Mouse (Mus musculus) mouse trophoblast stem cell (cell line): ENCODE results near the gene Kcnk15.

ENCODE experiments used
- in situ Hi-C, 2 experiments: fragments of 300-500 bp; cut with MseI, MboI; formaldehyde crosslinking; loops; 2 replicates in 1 of 2; 3 replicates in 1 of 2; pipeline ENCODE4 v1.15.1; 2025

Gene Kcnk15

DNA sequence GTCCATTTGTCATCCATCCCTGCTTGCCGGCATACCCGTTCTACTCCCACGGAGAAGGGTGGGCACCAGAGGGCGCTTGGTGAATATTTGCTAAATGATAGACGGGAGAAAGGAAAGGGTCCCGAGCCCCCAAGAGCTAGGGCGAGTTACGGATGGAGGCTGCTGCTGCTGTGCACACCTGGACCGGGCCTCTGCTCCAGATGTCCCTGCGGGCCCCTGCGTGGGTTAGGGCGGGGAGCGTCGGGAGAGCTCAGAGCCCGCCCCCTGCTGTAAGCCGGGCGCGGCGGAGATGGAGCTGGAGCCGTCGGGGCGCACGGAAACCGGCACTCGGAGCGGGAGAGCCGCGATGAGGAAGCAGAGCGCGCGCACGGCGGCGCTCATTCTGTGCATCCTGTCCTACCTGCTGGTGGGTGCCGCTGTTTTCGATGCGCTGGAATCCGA is at the start of gene Kcnk15:
Kcnk15 (plus strand) TSS at position 191 of the 441 bp plus-strand sequence.
- in situ Hi-C loops, result no loop called here

- in situ Hi-C loops, result no loop called here
Measured at GRCm38 (mm10) chr2:163803838-163804237, 49.6 kb upstream of the Kcnk15 start.

GRCm38 (mm10) chr2:163809166-163809565 is 44.3 kb upstream of the Kcnk15 start:
- in situ Hi-C loops, result no loop called here

DNA sequence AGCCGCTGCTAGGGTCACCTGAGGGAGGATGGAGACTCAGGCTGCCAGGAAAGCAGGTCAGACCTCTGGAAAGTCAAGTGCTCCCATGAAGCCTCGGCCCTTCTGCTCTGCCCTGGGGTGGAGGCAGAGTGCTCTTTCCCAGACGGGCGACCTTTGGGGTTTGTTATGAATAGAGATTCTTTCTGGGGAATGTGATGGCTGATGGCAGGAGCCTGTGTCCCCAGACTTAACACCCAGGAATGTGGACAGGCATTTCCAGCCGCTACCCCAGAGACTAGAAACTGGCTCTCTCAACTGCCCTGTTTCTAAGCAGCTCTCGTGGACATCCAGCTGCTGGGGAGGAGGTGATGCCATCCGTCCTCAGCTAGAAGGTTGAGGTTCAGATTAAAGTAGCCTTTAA is 43.7 kb upstream of the Kcnk15 start:
- in situ Hi-C loops, result no loop called here

GRCm38 (mm10) chr2:163813077-163813476 is 40.4 kb upstream of the Kcnk15 start:
- in situ Hi-C loops, result no loop called here

- in situ Hi-C loops, result no loop called here
Measured at GRCm38 (mm10) chr2:163814739-163815465, 38.5 kb upstream of the Kcnk15 start.

DNA sequence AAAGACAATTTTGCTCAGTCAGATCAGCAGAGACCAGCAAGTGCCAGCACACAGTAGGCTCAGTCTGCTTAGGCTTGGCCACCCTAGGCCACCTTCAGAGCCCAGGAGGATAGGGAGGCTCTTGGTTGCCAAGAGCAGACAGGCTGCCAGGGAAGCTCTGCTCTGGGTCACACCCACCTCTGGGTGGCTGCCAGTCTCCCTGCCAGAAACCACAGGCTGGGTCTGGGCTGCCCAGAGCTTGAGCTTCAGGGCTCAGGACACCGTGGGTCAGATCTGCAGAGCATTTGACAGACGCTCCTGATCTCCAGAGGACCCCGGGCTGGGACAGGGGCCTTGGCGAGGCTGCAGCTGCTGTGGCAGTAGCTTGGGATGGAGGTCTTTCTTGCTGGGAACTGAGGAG is 32.8 kb upstream of the Kcnk15 start, which contains the start of gene Ccn5:
Ccn5 (plus strand) TSS at position 255 of the 400 bp plus-strand sequence.
- in situ Hi-C loops, result no loop called here

GRCm38 (mm10) chr2:163823248-163823647 is 30.2 kb upstream of the Kcnk15 start:
- in situ Hi-C loops, result no loop called here

DNA sequence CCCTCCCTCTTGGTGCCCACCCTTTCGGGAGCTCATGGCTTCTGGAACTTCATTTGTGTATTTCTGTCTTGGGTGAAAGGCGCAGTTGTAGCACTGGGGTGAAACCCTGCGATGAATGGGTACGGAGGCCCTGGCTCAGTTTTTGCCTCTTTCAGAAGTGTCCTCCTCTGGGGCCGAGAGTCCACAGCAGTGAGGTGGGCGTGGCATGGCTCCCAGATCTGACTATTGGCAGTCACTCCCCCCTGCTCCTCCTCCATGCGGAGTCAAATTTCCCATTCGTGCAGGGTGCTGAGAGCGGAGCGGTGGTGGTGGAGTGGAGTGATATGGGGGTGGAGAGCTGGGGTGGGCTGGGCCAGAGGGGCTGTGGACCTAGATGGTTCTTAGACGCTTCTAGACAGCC is 29.7 kb upstream of the Kcnk15 start:
- in situ Hi-C loops, result no loop called here

DNA sequence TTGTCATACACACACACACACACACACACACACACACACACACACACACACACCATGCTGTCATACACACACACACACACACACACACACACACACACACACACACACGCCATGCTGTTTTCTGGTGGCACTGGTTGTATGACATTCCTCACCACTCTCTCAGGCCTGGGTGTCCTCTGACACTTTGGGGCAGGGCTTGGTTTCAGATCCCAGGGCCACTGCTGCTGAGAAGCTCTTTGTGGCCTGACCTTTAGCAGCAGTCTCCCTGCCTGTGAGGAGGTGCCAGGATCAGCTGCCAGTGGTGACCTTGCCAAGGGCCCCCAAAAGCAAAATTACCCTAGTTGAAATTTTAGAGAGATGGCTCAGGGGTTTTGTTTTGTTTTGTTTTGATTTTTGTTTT is 27.6 kb upstream of the Kcnk15 start:
- in situ Hi-C loops, result no loop called here

DNA sequence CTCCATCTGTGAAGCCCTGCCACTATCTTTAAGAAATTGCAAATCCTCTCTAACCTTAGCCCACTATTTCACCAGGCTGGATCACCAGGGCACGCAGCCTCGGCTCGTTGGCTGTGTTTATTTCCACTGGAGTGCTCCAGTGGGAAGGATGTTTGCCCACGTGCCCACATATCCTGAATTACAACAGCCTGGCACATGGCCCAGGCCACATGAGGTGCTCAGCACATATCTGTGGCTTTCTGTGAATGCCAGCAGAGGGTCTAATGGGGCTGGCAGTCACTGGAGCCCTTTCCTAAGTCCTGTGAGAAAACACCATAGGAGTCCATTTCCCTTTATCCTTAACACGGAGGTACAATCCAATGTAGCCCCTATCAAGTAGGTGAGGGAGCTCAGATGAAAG is 27.0 kb upstream of the Kcnk15 start:
- in situ Hi-C loops, result no loop called here

DNA sequence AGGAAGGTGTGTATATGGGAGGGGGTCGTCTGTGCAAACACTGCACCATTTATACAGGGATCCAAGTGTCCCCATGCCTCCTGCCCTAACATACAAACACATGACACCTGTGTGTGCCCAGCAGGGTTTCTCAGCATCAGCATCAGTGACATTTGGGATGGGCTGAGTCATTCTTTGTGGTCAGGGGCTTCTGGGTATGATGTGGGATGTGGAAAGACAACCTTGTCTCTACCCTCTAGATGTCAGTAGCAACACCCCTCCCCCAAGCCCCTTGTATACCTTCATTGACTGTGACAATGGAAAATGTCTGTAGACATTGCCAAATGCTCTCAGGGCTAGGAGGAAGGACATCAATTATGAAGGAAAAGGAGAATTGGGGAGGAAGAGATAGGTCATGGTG is 22.3 kb upstream of the Kcnk15 start:
- in situ Hi-C loops, result no loop called here

DNA sequence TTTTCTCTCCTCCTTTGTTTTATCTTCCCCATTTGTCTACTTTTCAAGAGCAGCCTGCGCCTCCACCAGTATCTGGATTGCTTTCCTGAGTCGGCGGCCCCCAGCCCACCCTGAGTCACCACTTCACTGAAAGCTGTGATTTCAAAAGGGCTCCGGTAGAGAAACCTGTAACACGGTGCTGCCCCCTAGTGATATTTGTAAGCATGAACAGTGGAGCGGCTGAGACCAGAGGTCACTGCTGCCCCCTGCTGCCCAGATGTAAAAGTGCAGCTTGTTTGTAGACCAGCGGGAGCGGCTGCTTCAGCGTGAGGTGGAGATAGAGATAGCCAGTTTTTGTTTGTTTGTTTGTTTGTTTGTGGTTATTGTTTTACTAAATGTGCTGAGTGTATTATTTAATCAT is 15.4 kb upstream of the Kcnk15 start:
- in situ Hi-C loops, result no loop called here

DNA sequence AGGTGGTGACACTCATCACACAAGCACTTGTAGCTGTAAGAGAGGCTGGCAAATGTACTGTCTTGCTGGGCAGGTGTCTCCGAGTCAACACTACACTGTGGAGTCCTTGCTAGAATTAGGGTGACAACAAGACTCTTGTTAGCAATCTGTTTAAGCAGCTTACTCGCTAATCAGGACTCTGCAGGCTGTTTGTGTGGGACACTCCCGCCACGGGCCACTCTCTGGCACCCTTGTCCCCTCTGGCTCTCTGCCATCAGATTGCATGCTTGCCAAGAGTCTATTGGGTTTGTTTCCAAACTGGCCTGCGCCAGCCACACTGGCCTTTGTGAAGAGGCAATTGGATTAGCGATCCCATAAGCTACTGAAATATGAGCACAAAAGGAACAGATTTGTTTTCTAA is 13.9 kb upstream of the Kcnk15 start:
- in situ Hi-C loops, result no loop called here

GRCm38 (mm10) chr2:163842043-163842442 is 11.4 kb upstream of the Kcnk15 start:
- in situ Hi-C loops, result no loop called here

GRCm38 (mm10) chr2:163857233-163857632 is 3.8 kb downstream of the Kcnk15 start:
- in situ Hi-C loops, result no loop called here

GRCm38 (mm10) chr2:163858254-163858947 is 5.0 kb downstream of the Kcnk15 start:
- in situ Hi-C loops, result no loop called here

GRCm38 (mm10) chr2:163865311-163865710 is 11.9 kb downstream of the Kcnk15 start:
- in situ Hi-C loops, result no loop called here

GRCm38 (mm10) chr2:163866061-163866460 is 12.6 kb downstream of the Kcnk15 start:
- in situ Hi-C loops, result no loop called here

- in situ Hi-C loops, result no loop called here
Measured at GRCm38 (mm10) chr2:163869783-163870182, 16.3 kb downstream of the Kcnk15 start.

- in situ Hi-C loops, result no loop called here
Measured at GRCm38 (mm10) chr2:163871266-163871665, 17.8 kb downstream of the Kcnk15 start.

GRCm38 (mm10) chr2:163871906-163872305 is 18.5 kb downstream of the Kcnk15 start:
- in situ Hi-C loops, result no loop called here

DNA sequence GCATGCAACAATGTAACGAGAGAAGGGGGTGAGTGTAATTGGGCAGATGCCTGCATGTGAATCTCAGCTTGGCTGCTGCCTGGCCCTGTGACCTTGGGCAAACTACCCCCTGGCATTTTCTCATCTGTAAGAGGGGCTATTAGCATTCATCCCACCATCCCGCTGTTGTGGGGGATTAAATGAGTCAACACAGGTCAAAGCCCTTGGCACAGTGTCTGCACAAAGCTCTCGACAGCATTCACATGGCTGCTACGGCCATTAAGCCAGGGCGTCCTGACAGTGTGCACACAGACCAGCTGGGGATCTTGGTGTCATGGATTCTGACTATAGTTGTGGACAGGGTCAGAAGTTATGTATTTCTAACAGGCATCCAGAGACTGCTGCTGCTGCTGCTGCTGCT is 21.4 kb downstream of the Kcnk15 start:
- in situ Hi-C loops, result no loop called here
